Mouse (Mus musculus): ENCODE measurements around the gene Ndst2. TPM values are rescaled to one million over a fixed set of nuclear protein-coding genes. Genes with fewer than 3 reads are reported as not detected.

Ndst2 gene
- polyA plus RNA-seq, 1 experiment, result 67.8 TPM

DNA sequence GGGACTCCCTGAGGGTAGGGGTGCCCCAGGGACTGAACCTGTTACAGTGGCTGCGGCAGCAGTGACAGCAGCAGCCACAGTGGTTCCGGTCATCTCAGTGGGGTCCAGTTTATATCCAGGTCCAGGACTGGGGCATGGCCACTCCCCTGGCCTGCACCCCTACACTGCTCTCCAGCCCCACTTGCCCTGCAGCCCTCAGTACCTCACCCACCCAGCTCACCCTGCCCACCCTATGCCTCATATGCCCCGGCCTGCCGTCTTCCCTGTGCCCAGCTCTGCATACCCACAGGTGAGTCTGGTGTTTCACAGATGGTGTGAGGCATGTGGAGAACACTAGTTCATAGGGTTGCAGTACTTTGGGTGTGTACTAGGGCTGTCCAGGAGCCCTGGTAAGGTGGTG is 13.0 kb downstream of the Ndst2 start:
- TF ChIP-seq GATA1 (IDR thresholded peaks at IDR 0.05; ENCODE audit: low read length), result no peak

DNA sequence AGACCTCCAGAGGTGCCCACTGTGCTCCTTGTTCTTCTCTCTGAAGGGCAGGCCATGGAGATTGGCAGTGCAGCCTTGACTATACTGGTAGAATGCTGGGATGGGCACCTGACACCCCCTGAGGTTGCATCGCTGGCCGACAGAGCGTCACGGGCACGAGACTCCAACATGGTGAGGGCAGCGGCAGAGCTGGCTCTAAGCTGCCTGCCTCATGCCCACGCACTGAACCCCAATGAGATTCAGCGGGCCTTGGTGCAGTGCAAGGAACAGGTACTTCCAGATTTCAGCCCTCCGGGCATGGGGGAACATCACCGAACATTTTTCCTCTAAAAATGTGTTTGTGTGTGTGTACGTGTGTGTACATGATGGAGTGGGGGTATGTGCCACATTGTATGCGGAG is 14.6 kb downstream of the Ndst2 start:
- no peak for TF ChIP-seq GATA1 (IDR thresholded peaks at IDR 0.05; ENCODE audit: low read length)

DNA sequence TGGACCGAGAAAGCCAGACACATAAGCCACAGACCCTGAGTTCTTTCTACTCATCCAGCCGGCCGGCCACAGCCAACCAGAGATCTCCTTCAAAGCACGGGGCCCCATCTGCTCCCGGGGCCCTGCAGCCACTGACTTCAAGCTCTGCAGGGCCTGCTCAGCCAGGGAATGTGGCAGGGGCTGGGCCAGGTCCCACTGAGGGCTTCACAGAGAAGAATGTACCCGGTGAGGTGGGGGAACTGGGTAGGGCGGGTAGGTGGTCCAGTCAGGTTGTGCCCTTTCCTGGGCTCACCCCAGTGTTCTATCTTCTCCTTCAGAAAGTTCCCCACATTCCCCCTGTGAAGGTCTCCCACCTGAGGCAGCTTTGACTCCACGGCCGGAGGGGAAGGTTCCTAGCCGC is 15.9 kb downstream of the Ndst2 start:
- TF ChIP-seq GATA1 (IDR thresholded peaks at IDR 0.05; ENCODE audit: low read length), result no peak

DNA sequence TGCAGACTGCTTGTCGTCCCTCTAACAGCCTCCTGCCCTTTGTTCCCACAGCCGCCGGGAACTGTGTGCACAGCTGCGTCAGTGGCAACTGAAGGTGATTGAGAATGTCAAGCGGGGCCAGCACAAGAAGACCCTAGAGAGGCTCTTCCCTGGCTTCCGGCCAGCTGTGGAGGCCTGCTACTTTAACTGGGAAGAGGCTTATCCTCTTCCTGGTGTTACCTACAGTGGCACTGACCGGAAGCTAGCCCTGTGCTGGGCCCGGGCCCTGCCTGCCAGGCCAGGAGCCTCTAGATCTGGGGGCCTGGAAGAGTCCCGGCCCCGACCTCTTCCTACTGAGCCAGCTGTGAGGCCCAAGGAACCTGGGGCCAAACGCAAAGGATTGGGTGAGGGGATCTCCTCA is 20.5 kb downstream of the Ndst2 start:
- TF ChIP-seq GATA1 (IDR thresholded peaks at IDR 0.05; ENCODE audit: low read length), result no peak

DNA sequence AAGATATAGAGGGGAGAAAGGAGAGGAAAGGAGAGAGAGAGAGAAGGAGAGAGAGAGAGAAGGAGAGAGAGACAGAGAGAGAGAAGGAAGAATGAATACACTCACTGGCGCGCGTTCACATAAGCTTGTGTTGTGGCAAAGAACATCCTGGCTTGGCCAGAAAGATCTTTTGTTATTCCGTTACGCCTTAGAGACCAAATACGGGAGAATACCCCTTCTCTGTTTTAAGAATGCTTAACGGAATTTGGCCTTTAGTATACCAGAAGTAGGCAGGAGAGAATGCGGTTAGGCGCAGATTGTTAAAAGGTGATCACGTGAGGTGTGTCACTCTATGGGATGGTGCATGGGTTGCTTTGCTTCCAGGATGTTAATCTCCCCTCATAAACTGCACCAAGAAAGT is 26.1 kb downstream of the Ndst2 start:
- no peak for TF ChIP-seq GATA1 (IDR thresholded peaks at IDR 0.05; ENCODE audit: low read length)

DNA sequence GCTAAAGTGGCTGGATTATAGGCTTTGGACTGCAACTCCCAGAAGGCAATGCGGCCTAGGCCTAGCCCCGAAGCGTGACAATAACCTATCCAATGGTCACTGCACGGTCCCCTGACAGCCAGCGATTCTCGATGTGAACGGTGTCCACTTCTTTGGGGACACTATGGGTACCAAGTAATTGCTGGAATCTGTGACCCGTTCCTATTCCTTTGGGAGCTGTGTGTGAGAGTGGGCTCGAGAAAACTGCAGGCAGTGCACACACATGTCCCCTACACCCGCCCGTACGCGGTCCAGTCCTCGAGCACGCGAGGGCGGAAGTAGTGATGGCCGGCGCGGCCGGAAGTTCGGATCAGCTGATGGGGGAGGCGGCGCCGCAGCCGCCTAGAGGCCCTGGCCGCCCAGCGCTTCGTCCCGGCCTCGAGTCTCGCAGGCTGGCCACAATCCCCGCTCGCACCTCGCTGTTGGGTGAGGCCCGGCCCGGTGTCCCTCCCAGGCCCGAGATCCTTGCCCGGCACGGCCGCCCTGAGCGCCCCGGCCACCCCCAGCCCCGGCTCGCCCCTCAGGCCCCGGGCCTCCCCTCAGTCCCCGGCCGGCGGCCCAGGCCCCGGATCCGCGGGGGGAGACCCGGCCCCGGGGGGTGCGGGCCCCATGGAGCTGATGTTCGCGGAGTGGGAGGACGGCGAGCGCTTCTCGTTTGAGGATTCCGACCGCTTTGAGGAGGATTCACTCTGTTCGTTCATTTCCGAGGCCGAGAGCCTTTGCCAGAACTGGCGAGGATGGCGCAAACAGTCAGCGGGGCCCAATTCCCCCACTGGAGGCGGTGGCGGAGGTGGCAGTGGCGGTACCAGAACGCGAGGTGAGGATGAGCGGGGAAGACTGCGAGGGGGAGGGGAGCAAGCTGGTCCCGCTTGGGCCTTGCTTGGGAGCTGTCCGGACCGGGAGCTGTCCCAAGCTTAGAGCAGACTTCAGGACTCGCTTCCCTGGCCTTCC is 26.9 kb downstream of the Ndst2 start, which contains the start of gene Zswim8:
TSS of gene Zswim8 (plus strand) at position 352 of the 990 bp plus-strand sequence.
- no peak for TF ChIP-seq GATA1 (IDR thresholded peaks at IDR 0.05; ENCODE audit: low read length)

DNA sequence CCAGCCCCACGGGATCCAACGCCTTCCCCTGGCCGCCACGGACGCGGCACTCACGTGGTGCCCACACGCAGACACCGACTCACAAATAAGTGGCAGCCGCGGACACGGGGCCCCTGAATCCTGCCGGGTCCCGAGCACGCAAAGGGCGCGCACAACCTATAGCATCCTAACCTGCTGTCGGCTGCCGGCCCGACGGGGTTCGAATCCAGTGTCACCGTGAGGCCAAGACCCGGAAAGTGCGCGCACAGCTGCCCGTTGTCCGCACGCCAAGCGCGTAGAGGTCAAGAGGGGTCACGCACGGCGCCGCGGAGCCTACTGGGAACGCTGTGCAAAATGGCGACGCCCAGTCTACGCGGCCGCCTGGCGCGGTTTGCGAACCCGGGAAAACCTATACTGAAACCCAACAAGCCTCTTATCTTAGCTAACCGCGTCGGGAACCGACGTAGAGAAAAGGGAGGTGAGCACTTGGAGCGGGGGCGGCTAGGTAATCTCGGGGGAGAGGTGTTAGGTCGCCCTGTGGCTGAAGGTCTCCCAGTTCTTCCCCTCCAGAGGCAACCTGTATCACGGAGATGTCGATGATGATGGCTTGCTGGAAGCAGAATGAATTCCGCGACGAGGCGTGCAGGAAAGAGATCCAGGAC is 31.5 kb downstream of the Ndst2 start, which contains the start of gene Chchd1:
TSS of gene Chchd1 (plus strand) at position 266 of the 641 bp plus-strand sequence.
- TF ChIP-seq GATA1 (IDR thresholded peaks at IDR 0.05; ENCODE audit: low read length), result no peak

DNA sequence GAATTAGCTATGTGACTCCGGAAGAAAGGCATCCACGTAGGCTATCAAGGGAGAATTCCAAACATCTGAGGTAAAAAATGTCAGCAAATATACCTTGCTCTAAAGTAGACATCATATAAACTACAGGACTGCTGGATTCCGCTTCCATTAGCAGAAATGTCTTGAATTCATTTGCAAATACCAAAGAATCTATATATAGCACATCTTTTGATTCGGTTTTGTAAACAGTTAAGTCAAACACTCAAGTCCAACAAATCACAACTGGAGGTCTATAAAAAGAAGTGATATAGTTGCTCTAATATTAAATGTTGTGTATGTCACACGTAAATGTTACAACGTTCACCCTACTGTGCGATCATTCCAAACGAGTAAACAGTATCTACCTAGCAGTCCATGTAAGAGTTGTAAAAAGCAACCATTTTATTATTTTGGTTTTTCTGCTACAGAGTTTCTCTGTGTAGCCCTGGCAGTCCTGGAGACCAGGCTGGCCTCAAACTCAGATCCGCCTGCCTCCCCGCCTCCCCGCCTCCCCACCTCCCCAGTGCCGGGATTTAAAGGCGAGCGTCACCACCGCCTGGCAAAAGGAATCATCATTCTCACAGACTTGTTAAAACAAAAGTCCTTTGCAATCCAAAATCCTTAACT is 32.1 kb downstream of the Ndst2 start:
- TF ChIP-seq GATA1 (IDR thresholded peaks at IDR 0.05; ENCODE audit: low read length), result no peak

DNA sequence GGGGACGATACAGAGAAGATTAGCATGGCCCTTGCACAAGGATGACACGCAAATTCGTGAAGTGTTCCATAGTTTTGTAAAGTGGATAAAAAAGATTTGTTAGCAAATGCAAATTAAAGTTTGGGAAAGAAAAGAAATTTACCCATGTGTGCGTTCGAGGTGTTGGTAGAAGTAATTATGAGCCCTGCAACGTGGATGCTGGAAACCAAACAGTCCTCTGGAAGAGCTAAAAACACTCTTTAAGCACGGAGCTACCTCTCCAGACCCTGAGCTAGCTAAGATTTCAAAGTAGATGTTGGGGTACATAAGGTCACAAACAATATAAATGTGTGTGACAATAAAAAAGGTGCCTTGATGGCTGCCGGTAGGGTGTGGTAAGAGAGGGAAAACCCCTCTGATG is 32.8 kb downstream of the Ndst2 start:
- TF ChIP-seq GATA1 (IDR thresholded peaks at IDR 0.05; ENCODE audit: low read length), result no peak

DNA sequence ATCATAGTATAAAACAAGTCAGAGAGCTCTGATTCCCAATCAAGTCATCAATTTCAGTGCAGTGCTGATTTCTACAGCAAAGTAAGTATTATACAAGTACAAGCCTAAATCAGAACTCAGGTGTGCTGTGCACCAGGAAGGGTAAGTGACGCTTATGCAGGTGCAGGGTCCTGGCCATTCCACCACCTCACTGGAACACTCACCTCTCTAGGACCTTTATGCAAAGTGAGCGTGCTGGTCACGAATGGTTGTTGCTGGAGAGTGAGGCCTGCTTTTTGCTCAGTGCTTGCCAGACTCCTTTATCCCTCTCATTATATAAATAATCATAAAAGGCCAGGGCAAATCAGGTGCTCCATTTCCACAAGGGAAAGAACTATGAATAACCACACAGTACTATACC is 34.0 kb downstream of the Ndst2 start:
- TF ChIP-seq GATA1 (IDR thresholded peaks at IDR 0.05; ENCODE audit: low read length), result no peak

DNA sequence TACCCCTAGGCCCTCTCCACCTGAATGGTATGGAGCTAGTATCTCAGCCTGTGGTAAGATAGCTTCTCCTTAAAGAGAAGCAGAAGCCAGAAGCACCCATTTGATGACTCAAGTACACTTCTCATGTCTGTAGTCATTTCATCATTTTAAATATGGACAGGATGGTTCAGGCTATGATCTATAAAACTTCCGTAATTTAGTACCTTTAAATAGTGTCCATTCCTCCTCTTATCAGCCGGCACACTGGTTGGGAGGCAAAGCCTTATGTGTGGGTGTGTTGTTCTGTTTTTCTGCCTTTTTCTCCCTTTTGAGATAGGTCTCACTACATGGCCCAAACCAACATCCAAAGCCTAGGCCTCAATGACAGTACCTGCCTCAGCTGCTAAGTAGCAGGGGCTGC is 35.8 kb downstream of the Ndst2 start:
- TF ChIP-seq GATA1 (IDR thresholded peaks at IDR 0.05; ENCODE audit: low read length), result no peak

DNA sequence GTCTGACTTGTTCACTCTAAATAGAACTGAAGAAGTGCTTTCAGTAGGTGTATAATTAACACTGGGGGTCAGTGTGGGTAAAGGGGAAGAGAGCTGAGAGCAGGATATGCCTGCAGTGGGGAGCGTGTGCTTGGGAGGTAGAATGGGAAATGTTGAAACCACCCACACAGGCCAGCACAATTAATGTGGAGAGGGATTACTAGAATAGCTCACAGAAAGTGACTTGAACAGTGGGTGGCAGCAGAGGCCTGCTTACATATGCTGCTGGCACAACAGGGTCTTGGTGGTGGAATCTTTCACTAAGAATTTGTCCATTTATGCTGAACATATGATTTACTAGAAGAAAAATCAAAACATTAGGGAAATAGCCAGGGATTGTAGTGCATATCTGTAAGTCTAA is 37.4 kb downstream of the Ndst2 start:
- no peak for TF ChIP-seq GATA1 (IDR thresholded peaks at IDR 0.05; ENCODE audit: low read length)

DNA sequence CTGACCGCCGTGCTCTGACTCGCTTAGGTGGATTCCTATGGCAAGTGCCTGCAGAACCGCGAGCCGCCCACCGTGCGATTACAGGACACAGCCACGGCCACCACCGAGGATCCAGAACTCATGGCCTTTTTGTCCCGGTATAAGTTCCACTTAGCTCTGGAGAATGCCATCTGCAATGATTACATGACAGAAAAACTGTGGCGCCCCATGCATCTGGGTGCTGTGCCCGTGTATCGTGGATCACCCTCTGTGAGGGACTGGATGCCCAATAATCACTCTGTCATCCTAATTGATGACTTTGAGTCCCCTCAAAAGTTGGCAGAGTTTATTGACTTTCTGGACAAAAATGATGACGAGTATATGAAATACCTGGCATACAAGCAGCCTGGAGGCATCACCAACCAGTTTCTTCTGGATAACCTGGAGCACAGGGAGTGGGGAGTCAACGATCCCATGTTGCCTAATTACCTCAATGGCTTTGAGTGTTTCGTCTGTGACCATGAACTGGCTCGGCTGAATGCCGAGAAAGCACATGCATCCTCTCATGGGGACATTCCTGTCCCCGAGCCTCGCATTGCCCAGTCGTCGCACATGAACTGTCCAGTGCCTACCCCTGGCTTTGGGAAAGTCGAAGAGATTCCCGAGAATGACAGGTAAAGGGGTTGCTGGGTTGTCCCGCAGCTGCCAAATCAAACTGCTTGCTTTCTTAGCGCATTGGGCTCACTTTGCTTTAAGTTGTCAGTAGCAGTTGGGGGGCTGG is 38.4 kb downstream of the Ndst2 start:
- TF ChIP-seq GATA1 (IDR thresholded peaks at IDR 0.05; ENCODE audit: low read length), result no peak

DNA sequence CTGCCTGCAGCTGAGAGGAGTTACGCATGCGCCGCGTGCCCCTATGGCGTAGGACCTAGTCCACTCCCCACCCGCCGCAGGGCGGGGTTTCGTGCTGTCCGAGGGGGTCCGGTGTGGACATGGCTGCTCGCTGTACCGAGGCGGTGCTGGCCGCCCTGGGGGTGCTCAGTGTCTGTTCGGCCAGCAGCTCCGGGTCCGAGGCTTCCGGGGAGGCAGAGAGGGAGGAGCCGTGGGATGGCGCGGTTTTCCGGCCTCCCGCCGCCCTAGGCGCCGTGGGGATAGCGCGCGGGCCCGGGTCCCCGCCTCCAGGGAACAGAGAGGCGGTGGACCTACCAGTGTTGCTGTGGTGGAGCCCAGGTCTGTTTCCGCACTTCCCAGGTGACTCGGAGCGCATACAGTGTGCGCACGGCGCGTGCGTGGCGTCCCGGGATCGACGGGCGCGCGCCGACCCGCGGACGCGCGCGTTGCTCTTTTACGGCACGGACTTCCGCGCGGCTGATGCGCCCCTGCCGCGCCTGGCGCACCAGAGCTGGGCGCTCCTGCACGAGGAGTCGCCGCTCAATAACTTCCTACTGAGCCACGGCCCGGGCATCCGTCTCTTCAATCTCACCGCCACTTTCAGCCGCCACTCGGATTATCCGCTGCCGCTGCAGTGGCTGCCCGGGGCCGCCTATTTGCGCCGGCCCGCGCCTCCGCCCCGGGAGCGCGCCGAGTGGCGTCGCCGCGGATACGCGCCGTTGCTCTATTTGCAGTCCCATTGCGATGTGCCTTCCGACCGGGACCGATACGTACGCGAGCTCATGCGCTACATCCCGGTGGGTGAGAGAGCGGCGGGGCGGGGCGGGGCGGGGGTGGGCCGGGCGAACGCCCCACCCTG is 39.2 kb downstream of the Ndst2 start, which contains the start of gene Fut11:
TSS of gene Fut11 (plus strand) at position 85 of the 877 bp plus-strand sequence.
- no peak for TF ChIP-seq GATA1 (IDR thresholded peaks at IDR 0.05; ENCODE audit: low read length)
